Mouse (Mus musculus) hindbrain, embryonic 10.5 days (tissue): ENCODE data around the gene C1ql4. TPM values are rescaled to one million over a fixed set of nuclear protein-coding genes. Genes with fewer than 3 reads are reported as not detected.

Experiments used
- DNase-seq: peaks from one replicate; pipeline ENCODE4 v3.0.0-alpha.2; 2017; ENCODE audit warnings: low spot score
- H3K27ac ChIP-seq: fragments of 300-500 bp; sonication (generic); 2 replicates; pipeline ENCODE4 v1.5.1; 2016; ENCODE audit warnings: mild to moderate bottlenecking, moderate library complexity
- H3K27me3 ChIP-seq: fragments of 300-500 bp; sonication (generic); 2 replicates; pipeline ENCODE4 v1.6.1; 2016; ENCODE audit warnings: mild to moderate bottlenecking; ENCODE audit not compliant: poor library complexity, insufficient read depth, severe bottlenecking
- H3K36me3 ChIP-seq: fragments of 300-500 bp; sonication (generic); 2 replicates; pipeline ENCODE4 v1.6.1; 2016; ENCODE audit warnings: mild to moderate bottlenecking, moderate library complexity
- H3K4me1 ChIP-seq: fragments of 300-500 bp; sonication (generic); replicated peaks from 2 replicates; pipeline ENCODE4 v1.6.1; 2016; ENCODE audit warnings: mild to moderate bottlenecking
- H3K4me3 ChIP-seq: fragments of 300-500 bp; sonication (generic); 2 replicates; pipeline ENCODE4 v1.5.1; 2016; ENCODE audit warnings: mild to moderate bottlenecking, moderate library complexity
- H3K9me3 ChIP-seq: fragments of 300-500 bp; sonication (generic); 2 replicates; pipeline ENCODE4 v1.6.1; 2016; ENCODE audit warnings: mild to moderate bottlenecking, moderate library complexity
- WGBS: fragments of 180-500 bp; shearing (Covaris S2); methylation state at CpG from one replicate; pipeline ENCODE4 v1.1.7; 2016; 5-methylcytosine and 5-hydroxymethylcytosine counted together
- polyA plus RNA-seq: library from polyadenylated mRNA; unstranded; fragments of >200 nt; fragmentation: Nextera tagmentation; extraction: Ambion mirVana; gene quantifications from 2 replicates; pipeline ENCODE4 v1.2.1, GENCODE M21; 2016

C1ql4 gene
- 0.78 and 8.7 TPM in 2 replicates for polyA plus RNA-seq

GRCm38 (mm10) chr15:99087253-99088075, at the start of gene C1ql4:
C1ql4 (minus strand) TSS chr15:99087817.
- peak within 1 kb of the TSS; percentile 71 for H3K27ac ChIP-seq
- H3K9me3 ChIP-seq = no peaks in the 10 kb centered on the region
- peak; percentile 47 for DNase-seq
- H3K36me3 ChIP-seq = peaks cover 19% of the 10 kb centered on the region
- peaks cover 62% of the 10 kb centered on the region for H3K4me1 ChIP-seq
- H3K27me3 ChIP-seq = peaks cover 100% of the 10 kb centered on the region
- 8% methylated on average over 60 of the region's 60 CpGs for WGBS
- peak within 1 kb of the TSS; percentile 43 for H3K4me3 ChIP-seq

GRCm38 (mm10) chr15:99129956-99130910, 42.6 kb upstream of the C1ql4 start:
- Histone ChIP-seq H3K4me3 (peak overlapping the region; percentile 16; the same call in 1 of the 2 replicates), H3K27me3 (no peaks in the 10 kb centered on the region), H3K9me3 (no peaks in the 10 kb centered on the region), H3K36me3 (peaks cover 46% of the 10 kb centered on the region), H3K27ac (peak overlapping the region; percentile 73), H3K4me1 (peaks cover 38% of the 10 kb centered on the region)
- peak; percentile 17 for DNase-seq
- WGBS = 71% methylated on average over 22 of the region's 22 CpGs

GRCm38 (mm10) chr15:99129441-99129840, 41.8 kb upstream of the C1ql4 start:
- no peak for DNase-seq
- Histone ChIP-seq H3K27ac (peak overlapping the region; percentile 73), H3K4me3 (peak overlapping the region; percentile 16; the same call in 1 of the 2 replicates)

GRCm38 (mm10) chr15:99127851-99128522, 40.4 kb upstream of the C1ql4 start:
- H3K27ac ChIP-seq = peak overlapping the region; percentile 99; the same call in 1 of the 2 replicates
- H3K9me3 ChIP-seq = no peaks in the 10 kb centered on the region
- 69% methylated on average over 6 of the region's 6 CpGs for WGBS
- H3K27me3 ChIP-seq = no peaks in the 10 kb centered on the region
- peak overlapping the region; percentile 86 for H3K4me3 ChIP-seq
- DNase-seq = no peak
- peaks cover 38% of the 10 kb centered on the region for H3K4me1 ChIP-seq
- H3K36me3 ChIP-seq = peaks cover 27% of the 10 kb centered on the region; the same call in 1 of the 2 replicates

More at GRCm38 (mm10) chr15:99129441-99129840, 41.8 kb upstream of the C1ql4 start:
- Histone ChIP-seq H3K36me3 (peaks cover 42% of the 10 kb centered on the region), H3K9me3 (no peaks in the 10 kb centered on the region), H3K4me1 (peaks cover 38% of the 10 kb centered on the region), H3K27me3 (no peaks in the 10 kb centered on the region)
- WGBS = 65% methylated on average over 11 of the region's 11 CpGs

- Histone ChIP-seq H3K4me3 (peak overlapping the region; percentile 86), H3K36me3 (peaks cover 18% of the 10 kb centered on the region; the same call in 1 of the 2 replicates), H3K27ac (peak overlapping the region; percentile 99), H3K9me3 (no peaks in the 10 kb centered on the region), H3K27me3 (no peaks in the 10 kb centered on the region), H3K4me1 (peaks cover 38% of the 10 kb centered on the region)
- no peak for DNase-seq
- under 1% methylated on average over 35 of the region's 35 CpGs for WGBS
Observed at GRCm38 (mm10) chr15:99126816-99127365, 39.3 kb upstream of the C1ql4 start.

GRCm38 (mm10) chr15:99126081-99126815, 38.6 kb upstream of the C1ql4 start:
- Histone ChIP-seq H3K4me1 (peaks cover 38% of the 10 kb centered on the region), H3K9me3 (no peaks in the 10 kb centered on the region), H3K4me3 (peak overlapping the region; percentile 86), H3K27ac (peak overlapping the region; percentile 99), H3K36me3 (peaks cover 12% of the 10 kb centered on the region; the same call in 1 of the 2 replicates), H3K27me3 (no peaks in the 10 kb centered on the region)
- WGBS = under 1% methylated on average over 115 of the region's 115 CpGs
- peak; percentile 96 for DNase-seq

GRCm38 (mm10) chr15:99125711-99126080, 38.1 kb upstream of the C1ql4 start, which contains the start of gene Spats2:
Spats2 (plus strand) TSS chr15:99125916.
- DNase-seq = no peak
- Histone ChIP-seq H3K4me1 (peaks cover 38% of the 10 kb centered on the region), H3K27ac (peak within 1 kb of the TSS; percentile 99), H3K36me3 (peaks cover 12% of the 10 kb centered on the region; the same call in 1 of the 2 replicates), H3K9me3 (no peaks in the 10 kb centered on the region), H3K4me3 (peak within 1 kb of the TSS; percentile 86), H3K27me3 (0 out of 2 replicates have a peak, but pooled peaks cover 3% of the 10 kb centered on the region)
- 2% methylated on average over 12 of the region's 12 CpGs for WGBS

- H3K36me3 ChIP-seq = no peaks in the 10 kb centered on the region
- H3K4me3 ChIP-seq = no peak overlapping the region
- 0 out of 2 replicates have a peak, but pooled peaks cover 5% of the 10 kb centered on the region for H3K27me3 ChIP-seq
- no peaks in the 10 kb centered on the region for H3K9me3 ChIP-seq
- peaks cover 24% of the 10 kb centered on the region for H3K4me1 ChIP-seq
- WGBS = 92% methylated on average over 2 of the region's 2 CpGs
- H3K27ac ChIP-seq = no peak overlapping the region
- no peak for DNase-seq
Observed at GRCm38 (mm10) chr15:99122642-99123041, 35.0 kb upstream of the C1ql4 start.

- Histone ChIP-seq H3K4me1 (peaks cover 16% of the 10 kb centered on the region), H3K9me3 (no peaks in the 10 kb centered on the region), H3K27me3 (0 out of 2 replicates have a peak, but pooled peaks cover 5% of the 10 kb centered on the region), H3K27ac (peak overlapping the region; percentile 74), H3K36me3 (no peaks in the 10 kb centered on the region), H3K4me3 (peak overlapping the region; percentile 20; the same call in 1 of the 2 replicates)
- 13% methylated on average over 11 of the region's 11 CpGs for WGBS
- no peak for DNase-seq
Observed at GRCm38 (mm10) chr15:99120814-99121213, 33.2 kb upstream of the C1ql4 start.

- Histone ChIP-seq H3K27ac (no peak overlapping the region), H3K36me3 (no peaks in the 10 kb centered on the region), H3K9me3 (no peaks in the 10 kb centered on the region), H3K27me3 (0 out of 2 replicates have a peak, but pooled peaks cover 5% of the 10 kb centered on the region), H3K4me1 (peaks cover 27% of the 10 kb centered on the region), H3K4me3 (no peak overlapping the region)
- DNase-seq = no peak
- WGBS = 73% methylated on average over 11 of the region's 11 CpGs
Observed at GRCm38 (mm10) chr15:99116539-99116938, 28.9 kb upstream of the C1ql4 start.

GRCm38 (mm10) chr15:99115065-99115423, 27.4 kb upstream of the C1ql4 start:
- H3K27me3 ChIP-seq = no peaks in the 10 kb centered on the region
- H3K27ac ChIP-seq = no peak overlapping the region
- H3K4me3 ChIP-seq = no peak overlapping the region
- H3K4me1 ChIP-seq = peaks cover 16% of the 10 kb centered on the region
- no peak for DNase-seq
- no peaks in the 10 kb centered on the region for H3K36me3 ChIP-seq
- H3K9me3 ChIP-seq = no peaks in the 10 kb centered on the region
- WGBS = 89% methylated on average over 7 of the region's 7 CpGs
